Mouse (Mus musculus) C2C12 (cell line): ENCODE measurements around the gene Trpm1. TPM values are rescaled to one million over a fixed set of nuclear protein-coding genes. Genes with fewer than 3 reads are reported as not detected.

Source experiments
- H3K27me3 ChIP-seq: one replicate; pipeline ENCODE4 v1.6.1; 2011; ENCODE audit not compliant: control insufficient read depth, insufficient read depth, insufficient read length
- H3K36me3 ChIP-seq: one replicate; pipeline ENCODE4 v1.6.1; 2011; ENCODE audit not compliant: control insufficient read depth, insufficient read depth
- H3K4me3 ChIP-seq: one replicate; pipeline ENCODE4 v1.5.1; 2011; ENCODE audit warnings: mild to moderate bottlenecking, control low read depth; ENCODE audit not compliant: poor library complexity, insufficient read depth, severe bottlenecking
- H3K79me2 ChIP-seq: one replicate; pipeline ENCODE4 v1.6.1; 2011; ENCODE audit not compliant: control insufficient read depth, insufficient read depth
- H3K79me3 ChIP-seq: one replicate; pipeline ENCODE4 v1.6.1; 2011; ENCODE audit warnings: low read depth, control low read depth
- H3ac ChIP-seq: one replicate; pipeline ENCODE3; 2011; ENCODE audit warnings: low read depth; ENCODE audit not compliant: control insufficient read depth, insufficient read length
- CEBPB ChIP-seq: IDR thresholded peaks from one replicate; pipeline ENCODE4 v1.6.1; 2011; ENCODE audit warnings: low read depth, mild to moderate bottlenecking, control low read depth, moderate library complexity
- CTCF ChIP-seq: IDR thresholded peaks from one replicate; pipeline ENCODE4 v1.5.1; 2011; ENCODE audit not compliant: control insufficient read depth, insufficient read depth, insufficient read length
- FOSL1 ChIP-seq: IDR thresholded peaks from one replicate; pipeline ENCODE4 v1.8.0; 2011; ENCODE audit warnings: mild to moderate bottlenecking, low read length; ENCODE audit not compliant: poor library complexity, insufficient read depth, severe bottlenecking
- MAX ChIP-seq: IDR thresholded peaks from one replicate; pipeline ENCODE4 v1.6.1; 2011; ENCODE audit warnings: mild to moderate bottlenecking, control low read depth
- MYOD1 ChIP-seq: IDR thresholded peaks from one replicate; pipeline ENCODE4 v1.6.1; 2011; ENCODE audit warnings: low read depth; ENCODE audit not compliant: control insufficient read depth, insufficient read length
- MYOG ChIP-seq: IDR thresholded peaks from one replicate; pipeline ENCODE4 v1.6.1; 2011; ENCODE audit not compliant: control insufficient read depth, insufficient read length; ENCODE audit errors: extremely low read depth
- USF1 ChIP-seq: IDR thresholded peaks from one replicate; pipeline ENCODE4 v1.6.1; 2011; ENCODE audit warnings: low read depth, mild to moderate bottlenecking, control low read depth, moderate library complexity
- polyA plus RNA-seq: library from polyadenylated mRNA; unstranded; fragments of >200 nt; fragmentation: generic; extraction: Trizol; gene quantifications from one replicate; pipeline ENCODE4 v1.2.1, GENCODE M21; 2012; ENCODE audit warnings: missing spikeins

Trpm1 gene
- polyA plus RNA-seq, 1 experiment: 0.02 TPM

- Histone ChIP-seq H3K79me3 (peaks cover 36% of the 10 kb centered on the region), H3K79me2 (peaks cover 77% of the 10 kb centered on the region), H3K27me3 (no peaks in the 10 kb centered on the region), H3ac (no peak overlapping the region), H3K36me3 (peaks cover 26% of the 10 kb centered on the region), H3K4me3 (no peak overlapping the region)
- TF ChIP-seq USF1 (no peak), FOSL1 (no peak), CTCF (no peak), CEBPB (no peak), MYOD1 (no peak), MAX (no peak), MYOG (no peak)
Measured at GRCm38 (mm10) chr7:64289416-64289815, 135.8 kb downstream of the Trpm1 start.

GRCm38 (mm10) chr7:64290431-64290830, 136.8 kb downstream of the Trpm1 start:
- Histone ChIP-seq H3K79me3 (peaks cover 42% of the 10 kb centered on the region), H3K36me3 (peaks cover 32% of the 10 kb centered on the region), H3K79me2 (peaks cover 87% of the 10 kb centered on the region), H3K27me3 (no peaks in the 10 kb centered on the region), H3K4me3 (no peak overlapping the region), H3ac (no peak overlapping the region)
- TF ChIP-seq MYOD1: no peak
- TF ChIP-seq MYOG: no peak
- no peak for TF ChIP-seq MAX
- no peak for TF ChIP-seq CTCF
- no peak for TF ChIP-seq CEBPB
- TF ChIP-seq USF1: no peak
- no peak for TF ChIP-seq FOSL1

- H3K27me3 ChIP-seq: no peaks in the 10 kb centered on the region
- TF ChIP-seq CEBPB (no peak), USF1 (no peak), MYOD1 (no peak), MAX (no peak), FOSL1 (no peak), CTCF (no peak), MYOG (no peak)
- H3K36me3 ChIP-seq: peaks cover 34% of the 10 kb centered on the region
- peaks cover 45% of the 10 kb centered on the region for H3K79me3 ChIP-seq
- H3ac ChIP-seq: no peak overlapping the region
- peaks cover 97% of the 10 kb centered on the region for H3K79me2 ChIP-seq
- H3K4me3 ChIP-seq: no peak overlapping the region
Measured at GRCm38 (mm10) chr7:64291722-64292121, 138.1 kb downstream of the Trpm1 start.

- Histone ChIP-seq H3K4me3 (no peak overlapping the region), H3K79me3 (peaks cover 28% of the 10 kb centered on the region), H3K79me2 (peaks cover 55% of the 10 kb centered on the region), H3ac (no peak overlapping the region), H3K27me3 (no peaks in the 10 kb centered on the region), H3K36me3 (peaks cover 54% of the 10 kb centered on the region)
- TF ChIP-seq CEBPB (no peak), CTCF (no peak), MYOG (no peak), FOSL1 (no peak), USF1 (no peak), MYOD1 (no peak), MAX (no peak)
Measured at GRCm38 (mm10) chr7:64296286-64297010, 142.8 kb downstream of the Trpm1 start.

DNA sequence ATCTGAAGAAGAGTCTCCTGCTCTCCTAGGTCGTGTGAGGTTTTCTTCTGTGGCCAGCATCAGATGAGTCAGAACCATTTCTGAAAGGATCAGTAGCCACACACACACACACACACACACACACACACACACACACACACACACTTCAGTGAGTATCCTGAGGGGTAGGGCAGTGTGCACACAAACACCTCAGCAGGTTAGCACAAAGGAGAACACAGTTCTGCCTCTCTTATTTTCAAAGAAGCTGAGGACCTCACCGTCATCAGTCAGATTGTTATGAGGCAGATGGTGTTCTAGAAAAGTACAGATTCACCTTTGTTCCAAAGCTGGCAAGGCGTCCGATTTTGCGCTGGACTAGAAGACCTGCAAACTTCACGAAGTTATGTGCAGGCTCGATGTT, 156.6 kb downstream of the Trpm1 start:
- TF ChIP-seq CTCF (no peak), MYOD1 (no peak), FOSL1 (no peak), CEBPB (no peak), MYOG (no peak)
- peaks cover 75% of the 10 kb centered on the region for H3K36me3 ChIP-seq
- no peak overlapping the region for H3ac ChIP-seq
- H3K79me2 ChIP-seq: no peaks in the 10 kb centered on the region
- no peak overlapping the region for H3K4me3 ChIP-seq
- no peaks in the 10 kb centered on the region for H3K27me3 ChIP-seq
- no peaks in the 10 kb centered on the region for H3K79me3 ChIP-seq

GRCm38 (mm10) chr7:64310756-64311155, 157.1 kb downstream of the Trpm1 start:
- no peak for TF ChIP-seq CEBPB
- TF ChIP-seq FOSL1: no peak
- no peak for TF ChIP-seq CTCF
- TF ChIP-seq MYOG: no peak
- no peak for TF ChIP-seq MYOD1
- TF ChIP-seq USF1: no peak
- no peak for TF ChIP-seq MAX
- Histone ChIP-seq H3K27me3 (no peaks in the 10 kb centered on the region), H3K36me3 (peaks cover 73% of the 10 kb centered on the region), H3K4me3 (no peak overlapping the region), H3ac (no peak overlapping the region), H3K79me3 (no peaks in the 10 kb centered on the region), H3K79me2 (no peaks in the 10 kb centered on the region)
